Mouse (Mus musculus): ENCODE data around the gene Casp6.

The Casp6 gene

DNA sequence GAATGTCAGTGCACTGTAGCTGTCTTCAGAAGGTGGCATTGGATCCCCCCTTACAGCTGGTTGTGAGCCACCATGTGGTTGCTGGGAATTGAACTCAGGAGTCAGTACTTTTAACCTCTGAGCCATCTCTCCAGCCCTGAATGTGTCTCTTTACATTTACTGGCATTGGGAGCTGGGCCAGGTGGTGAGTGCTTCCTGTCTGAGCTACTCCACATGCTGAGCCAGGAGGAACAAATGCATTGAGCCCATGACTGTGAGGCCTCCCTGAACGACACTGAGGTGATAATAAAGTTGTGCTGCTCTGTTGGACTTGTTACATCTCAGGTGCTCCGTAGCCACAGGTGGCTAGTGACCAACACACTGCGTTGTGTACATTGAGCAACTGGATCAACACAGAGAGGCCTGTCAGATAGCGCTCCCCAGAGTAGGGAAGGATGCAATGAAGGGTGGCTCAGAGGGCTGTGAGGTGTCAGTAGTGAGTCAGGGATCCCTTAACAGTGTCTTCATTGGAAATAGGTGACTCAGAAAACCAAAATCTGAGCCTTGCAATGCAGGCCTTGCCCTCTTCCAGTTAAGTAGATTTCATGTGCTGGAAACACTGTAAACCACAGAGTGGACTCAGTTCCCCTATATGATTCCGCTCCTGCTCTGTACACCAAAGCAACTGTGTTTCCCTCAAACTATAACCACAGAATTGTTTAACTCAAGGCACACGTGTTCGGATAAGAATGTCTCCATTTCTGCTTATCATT is 3.3 kb downstream of the Casp6 start:
- POLR2A ChIA-PET, result no interaction called here
- CTCF ChIA-PET, result interaction anchor here in 1 of 4 experiments (0.6 kb wide), 1 partner anchor 82 kb away, joined by 4 read pairs; the partner anchor contains the start of gene Rrh

DNA sequence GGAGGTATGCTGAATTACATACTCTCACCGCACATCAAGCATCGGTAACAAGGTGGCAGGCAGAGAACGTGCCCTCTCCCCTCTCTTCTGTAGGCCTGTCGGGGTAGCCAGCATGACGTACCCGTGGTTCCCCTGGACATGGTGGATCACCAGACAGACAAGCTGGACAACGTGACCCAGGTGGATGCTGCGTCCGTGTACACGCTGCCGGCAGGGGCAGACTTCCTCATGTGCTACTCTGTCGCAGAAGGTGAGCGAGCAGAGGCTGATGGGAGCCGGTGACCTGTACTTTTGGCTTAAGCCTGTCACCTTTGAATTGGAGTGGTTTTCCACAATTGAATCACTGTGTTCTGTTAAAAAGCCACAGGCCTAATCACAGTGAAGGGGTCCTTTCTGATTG is 10.8 kb downstream of the Casp6 start:
- CTCF ChIA-PET, result interaction anchor here in 1 of 4 experiments (0.6 kb wide), 1 partner anchor 983 kb away, joined by 3 read pairs; no protein-coding TSS in a partner anchor
- POLR2A ChIA-PET, result no interaction called here

GRCm38 (mm10) chr3:129913241-129913640 is 12.0 kb downstream of the Casp6 start:
- ChIA-PET POLR2A (no interaction called here), CTCF (no interaction called here)

DNA sequence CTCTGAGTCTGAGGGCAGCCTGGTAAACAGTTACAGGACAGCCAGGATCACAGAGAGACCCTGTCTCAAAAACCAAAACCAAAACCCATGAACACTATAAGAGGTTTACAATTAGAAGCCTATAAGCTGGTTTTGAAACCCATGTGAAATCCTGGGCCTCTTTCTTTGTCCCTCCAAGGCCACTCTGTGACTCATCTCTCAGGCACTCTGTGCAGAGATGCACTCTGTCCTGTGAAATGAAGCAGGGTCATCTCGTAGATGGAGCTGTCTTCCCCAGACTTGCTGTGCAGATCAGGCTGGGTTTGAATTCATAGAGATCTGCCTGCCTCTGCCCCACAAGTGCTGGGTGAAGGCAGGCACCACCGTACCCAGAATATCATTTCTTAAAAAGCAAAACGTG is 16.2 kb downstream of the Casp6 start:
- CTCF ChIA-PET, result interaction anchor here in 1 of 4 experiments (1.5 kb wide), 1 partner anchor 143 kb away, joined by 5 read pairs; no protein-coding TSS in a partner anchor
- POLR2A ChIA-PET, result no interaction called here

- POLR2A ChIA-PET, result interaction anchor here in 1 of 4 experiments (0.6 kb wide), 1 partner anchor 10 kb away, joined by 4 read pairs; no protein-coding TSS in a partner anchor
These were observed 17.2 kb downstream of the Casp6 start for GRCm38 (mm10) chr3:129918434-129918833.

GRCm38 (mm10) chr3:129923581-129923980 is 22.4 kb downstream of the Casp6 start:
- POLR2A ChIA-PET, result no interaction called here
- CTCF ChIA-PET, result no interaction called here

More at GRCm38 (mm10) chr3:129918434-129918833, 17.2 kb downstream of the Casp6 start:
- CTCF ChIA-PET, result interaction anchor here (0.6 to 1.5 kb wide), 20 partner anchors 16 to 772 kb away, joined by 3 to 5 read pairs (median 3); partner anchors contain the start of gene Mcub (in 1 of the 4)

GRCm38 (mm10) chr3:129925861-129926260 is 24.6 kb downstream of the Casp6 start:
- ChIA-PET POLR2A (no interaction called here), CTCF (no interaction called here)

DNA sequence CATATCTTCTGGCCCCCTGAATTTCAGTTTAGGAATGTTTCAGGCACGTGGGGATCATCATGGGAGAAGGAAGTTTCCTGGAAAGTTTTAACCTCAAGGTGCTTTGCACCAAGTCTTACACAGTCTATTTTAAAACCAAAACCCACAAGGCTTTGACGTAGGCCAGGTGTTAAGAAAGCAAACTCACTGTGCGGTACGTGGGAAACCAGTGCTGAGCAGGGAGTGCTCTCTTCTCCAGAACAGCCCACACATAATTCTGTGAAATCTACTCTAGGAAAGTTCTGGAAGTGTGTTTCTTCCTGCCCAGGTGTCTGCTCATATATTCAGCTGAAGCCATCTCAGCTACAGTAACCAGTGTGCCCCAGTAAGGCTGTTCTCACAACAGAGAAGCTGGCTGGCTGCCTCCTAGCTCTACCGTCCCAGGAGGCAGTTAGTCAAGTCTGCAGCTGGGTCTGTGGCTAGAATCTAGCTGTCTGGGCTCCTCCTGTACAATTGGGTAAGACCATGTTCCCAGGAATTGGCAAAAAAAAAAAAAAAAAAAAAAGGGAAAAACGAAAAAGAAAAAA is 29.1 kb downstream of the Casp6 start:
- ChIA-PET POLR2A (interaction anchor here in 1 of 4 experiments (0.7 kb wide), 1 partner anchor 28 kb away, joined by 4 read pairs; no protein-coding TSS in a partner anchor), CTCF (interaction anchor here in 2 of 4 experiments (0.5 to 0.6 kb wide), 2 partner anchors 9 to 222 kb away, joined by 4 to 6 read pairs; no protein-coding TSS in a partner anchor)

DNA sequence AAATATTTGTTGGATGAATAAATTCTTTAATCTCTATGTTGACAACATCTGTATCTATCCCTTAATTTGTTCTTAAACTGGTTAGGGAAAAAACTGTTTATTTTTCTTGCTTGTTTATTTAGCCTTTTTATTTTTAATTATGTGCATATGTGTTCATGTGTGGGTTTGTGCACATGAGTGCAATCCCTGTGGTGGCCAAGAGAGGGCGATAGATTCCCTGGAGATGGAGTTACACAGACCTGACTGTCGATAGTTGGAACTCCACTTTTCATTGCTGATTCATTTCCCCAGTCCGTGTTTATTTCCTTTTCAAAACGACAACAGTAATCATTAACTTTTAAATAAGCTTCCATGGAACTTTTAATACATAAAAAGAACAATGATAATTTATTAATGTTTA is 31.2 kb downstream of the Casp6 start:
- CTCF ChIA-PET, result no interaction called here
- POLR2A ChIA-PET, result no interaction called here

- POLR2A ChIA-PET, result no interaction called here
- CTCF ChIA-PET, result interaction anchor here in 1 of 4 experiments (0.5 kb wide), 1 partner anchor 401 kb away, joined by 3 read pairs; no protein-coding TSS in a partner anchor
These were observed 35.3 kb downstream of the Casp6 start for GRCm38 (mm10) chr3:129936561-129936960.

DNA sequence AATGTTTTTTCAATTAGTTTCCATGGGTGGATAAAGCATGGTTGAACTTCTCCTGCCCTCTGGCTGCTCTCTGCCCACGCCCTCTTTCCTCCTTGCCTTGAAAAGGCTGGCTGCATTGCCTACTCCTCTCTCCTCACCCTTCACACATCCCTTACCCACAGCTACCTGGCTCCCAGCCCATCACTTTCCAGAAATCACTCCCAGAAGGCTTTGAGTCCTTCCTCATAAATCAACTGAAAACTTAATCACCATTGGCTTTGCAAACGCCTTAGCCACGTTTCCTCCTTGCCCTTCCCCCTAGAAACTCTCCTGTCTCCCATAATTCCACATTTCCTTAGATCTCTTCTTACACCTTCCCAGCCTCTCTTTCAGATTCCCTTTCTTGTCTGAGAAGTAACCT is 36.6 kb downstream of the Casp6 start:
- POLR2A ChIA-PET, result interaction anchor here in 1 of 4 experiments (0.6 kb wide), 1 partner anchor 133 kb away, joined by 3 read pairs; no protein-coding TSS in a partner anchor
- CTCF ChIA-PET, result no interaction called here

DNA sequence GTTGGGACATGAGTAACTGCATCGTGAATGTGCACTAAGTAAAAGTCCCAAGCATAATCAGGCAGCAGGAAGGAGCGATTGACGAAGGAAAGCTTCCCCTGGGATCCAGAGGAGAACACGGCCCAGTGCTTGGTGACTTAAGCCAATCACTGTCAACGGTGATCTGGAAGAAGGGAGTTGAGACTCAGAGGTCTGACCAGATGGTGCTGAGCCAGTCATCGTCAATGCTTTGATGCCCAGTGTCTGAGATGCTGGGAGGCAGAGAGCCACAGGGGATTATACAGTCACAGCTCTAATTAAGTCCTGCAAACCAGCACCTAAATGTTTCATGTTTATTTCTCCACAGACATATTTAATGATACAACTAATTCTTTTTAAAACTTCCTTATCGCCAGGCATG is 37.8 kb downstream of the Casp6 start:
- ChIA-PET CTCF (interaction anchor here in 2 of 4 experiments (0.6 kb wide), 2 partner anchors 9 to 20 kb away, joined by 3 to 6 read pairs; no protein-coding TSS in a partner anchor), POLR2A (interaction anchor here in 1 of 4 experiments (0.6 to 0.9 kb wide), 2 partner anchors 21 to 57 kb away, joined by 3 to 4 read pairs; no protein-coding TSS in a partner anchor)

DNA sequence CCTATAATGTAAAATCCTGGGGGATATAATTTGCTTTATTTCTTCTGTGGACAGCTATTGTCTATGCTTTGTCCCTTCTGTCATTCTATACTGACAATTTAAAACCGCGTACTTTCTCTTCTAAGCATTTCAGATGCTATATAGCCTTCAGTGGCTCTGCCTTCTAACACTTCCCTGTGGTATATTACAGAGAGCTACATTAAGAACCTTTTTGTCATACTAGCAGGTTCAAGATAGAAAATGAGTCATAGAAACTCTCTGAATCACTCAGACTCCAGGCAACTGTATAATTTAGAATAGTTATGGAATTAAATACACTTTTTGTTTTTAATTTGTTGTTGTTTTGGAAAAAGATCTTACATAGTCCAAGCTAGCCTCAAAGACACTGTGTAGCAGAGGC is 39.6 kb downstream of the Casp6 start:
- POLR2A ChIA-PET, result no interaction called here
- CTCF ChIA-PET, result no interaction called here

DNA sequence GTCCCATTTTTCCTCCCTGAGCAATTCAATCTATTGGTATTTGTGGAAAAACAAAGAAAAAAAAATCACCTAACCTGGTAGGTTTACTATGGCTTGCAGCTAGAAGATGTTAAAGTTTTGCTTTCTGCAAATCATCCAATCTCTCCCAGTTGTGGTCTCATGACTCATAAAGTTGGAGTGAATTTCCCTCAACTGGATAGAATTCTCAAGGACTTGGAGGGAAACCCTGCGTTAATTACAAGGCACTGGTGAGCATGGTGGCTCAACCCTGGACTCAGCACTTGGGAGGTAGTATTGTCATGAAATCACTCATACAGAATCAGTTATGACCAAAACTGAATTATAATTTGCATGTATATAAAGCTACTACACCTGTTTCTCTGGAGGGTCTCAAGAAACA is 40.1 kb downstream of the Casp6 start:
- ChIA-PET CTCF (interaction anchor here in 1 of 4 experiments (0.9 kb wide), 1 partner anchor 22 kb away, joined by 3 read pairs; no protein-coding TSS in a partner anchor), POLR2A (no interaction called here)

DNA sequence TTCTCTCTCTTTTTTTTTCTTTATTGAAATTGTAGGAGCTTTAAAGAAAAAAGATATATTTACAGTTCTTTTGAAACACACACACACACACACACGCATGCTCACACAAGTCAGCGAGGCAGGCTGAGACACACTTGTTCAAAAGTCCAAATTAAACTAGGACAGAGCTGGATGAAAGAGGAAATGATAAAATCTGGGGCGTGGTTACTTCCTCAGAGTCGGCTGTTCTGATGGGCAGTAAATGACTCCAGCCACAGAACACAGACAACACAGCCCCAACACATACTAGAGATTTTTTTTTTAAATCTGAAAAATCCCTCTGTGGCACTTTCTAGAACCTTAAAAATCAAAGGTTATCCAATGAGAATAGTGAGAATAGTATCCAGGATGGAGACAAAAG is 42.6 kb downstream of the Casp6 start:
- ChIA-PET POLR2A (no interaction called here), CTCF (no interaction called here)

GRCm38 (mm10) chr3:129946217-129946914 is 45.1 kb downstream of the Casp6 start:
- ChIA-PET CTCF (no interaction called here), POLR2A (no interaction called here)

DNA sequence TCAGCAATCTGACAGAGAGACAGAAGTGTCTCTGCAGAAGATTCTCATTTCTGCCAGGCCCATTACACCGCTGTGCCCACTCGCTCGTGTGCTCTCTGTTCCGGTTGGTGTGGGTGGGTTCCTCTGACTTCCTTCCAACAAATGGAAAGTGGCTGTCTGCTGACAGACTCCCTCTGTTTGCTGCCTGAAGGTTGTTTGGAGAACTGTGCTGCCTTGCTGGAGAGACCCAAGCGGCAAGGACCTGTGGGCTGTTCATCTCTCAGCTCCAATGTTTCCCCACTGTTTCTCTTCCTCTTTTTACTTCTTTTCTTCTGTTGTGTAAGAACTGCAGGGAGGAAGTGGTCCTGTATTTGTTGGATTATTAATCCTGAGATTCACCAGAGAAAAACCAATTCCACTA is 47.1 kb downstream of the Casp6 start:
- CTCF ChIA-PET, result no interaction called here
- POLR2A ChIA-PET, result no interaction called here

DNA sequence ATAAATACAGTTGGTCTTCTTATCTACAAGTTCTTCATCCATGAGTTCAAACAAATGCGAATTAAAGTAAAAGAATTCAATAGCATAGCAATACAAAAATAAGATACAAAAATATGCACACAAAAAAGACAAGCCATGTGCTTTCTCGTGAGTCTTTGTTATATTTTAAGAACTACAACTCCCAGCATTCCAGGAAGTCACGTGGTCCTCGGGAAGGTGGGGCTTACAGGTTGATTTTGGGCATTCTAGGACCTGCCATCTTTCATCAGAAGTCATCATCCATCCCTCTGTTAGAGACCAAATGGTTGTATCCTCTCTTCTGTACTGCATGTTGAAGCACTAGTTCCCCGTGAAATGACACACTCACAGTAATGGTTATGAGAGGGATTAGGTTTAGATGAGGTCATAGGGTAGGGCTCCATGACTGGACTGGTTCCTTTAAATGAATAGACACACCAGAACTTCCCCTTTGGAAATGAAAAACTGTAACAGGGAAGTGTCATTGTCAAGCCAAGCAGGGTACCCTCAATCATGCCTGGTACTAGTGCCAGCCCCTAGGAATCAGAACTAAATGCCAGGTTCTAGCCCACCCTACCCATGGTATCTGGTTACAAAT is 48.0 kb downstream of the Casp6 start:
- ChIA-PET CTCF (no interaction called here), POLR2A (no interaction called here)

DNA sequence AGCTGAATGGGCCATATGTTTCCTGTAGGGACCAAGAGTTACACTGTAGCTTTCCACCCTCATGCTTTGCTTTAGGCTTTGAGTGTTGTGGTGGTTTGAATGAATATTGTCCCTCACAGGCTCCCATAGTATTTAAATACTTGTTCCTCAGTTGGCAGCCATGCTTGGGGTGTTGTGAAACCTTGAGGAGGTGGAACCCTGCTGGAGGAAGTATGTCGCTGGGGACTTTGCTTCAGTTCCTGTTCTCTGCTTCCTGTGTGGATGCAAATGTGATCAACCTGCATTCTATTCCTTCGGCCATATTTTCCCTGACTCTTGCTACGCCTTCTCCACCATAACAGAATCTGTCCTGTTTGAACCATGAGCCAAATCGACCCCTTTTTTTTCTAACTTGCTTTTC is 52.1 kb downstream of the Casp6 start:
- POLR2A ChIA-PET, result interaction anchor here in 1 of 4 experiments (0.7 kb wide), 1 partner anchor 267 kb away, joined by 3 read pairs; no protein-coding TSS in a partner anchor
- CTCF ChIA-PET, result no interaction called here

Measured in embryonic stem cell, embryonic (primary cell).